Mouse (Mus musculus): ENCODE measurements around the gene Ugt8a. TPM values are rescaled to one million over a fixed set of nuclear protein-coding genes. Genes with fewer than 3 reads are reported as not detected.

Gene Ugt8a
- polyA plus RNA-seq, 1 experiment, result not detected

- Histone ChIP-seq H3K36me3 (ENCODE audit: control insufficient read depth, insufficient read depth, low read length) (no peaks in the 10 kb centered on the region), H3K4me1 (ENCODE audit: control insufficient read depth, insufficient read depth, insufficient read length) (no peaks in the 10 kb centered on the region), H3K4me3 (ENCODE audit: extremely low read depth, insufficient read depth, insufficient read length) (no peak overlapping the region), H3K27ac (ENCODE audit: insufficient read depth, low read length) (no peak overlapping the region), H3K27me3 (ENCODE audit: control insufficient read depth, insufficient read depth, low read length) (no peaks in the 10 kb centered on the region)
- TF ChIP-seq POLR2A (IDR thresholded peaks at IDR 0.05; ENCODE audit: low read depth, low read length), result no peak
- no peak for TF ChIP-seq CTCF (IDR thresholded peaks at IDR 0.05; ENCODE audit: extremely low read depth, insufficient read depth, insufficient read length, insufficient replicate concordance)
- DNase-seq (ENCODE audit: low read depth in 1 of 2, low spot score in 2 of 2), result no peak
Measured at GRCm38 (mm10) chr3:125883009-125883408, 55.4 kb downstream of the Ugt8a start.

GRCm38 (mm10) chr3:125881835-125882234 lies 56.6 kb downstream of the Ugt8a start:
- no peak overlapping the region for H3K4me3 ChIP-seq (ENCODE audit: extremely low read depth, insufficient read depth, insufficient read length)

GRCm38 (mm10) chr3:125874371-125874770 lies 64.0 kb downstream of the Ugt8a start:
- no peak for DNase-seq (ENCODE audit: low read depth in 1 of 2, low spot score in 2 of 2)
- no peak for TF ChIP-seq POLR2A (IDR thresholded peaks at IDR 0.05; ENCODE audit: low read depth, low read length)
- TF ChIP-seq CTCF (IDR thresholded peaks at IDR 0.05; ENCODE audit: extremely low read depth, insufficient read depth, insufficient read length, insufficient replicate concordance), result no peak
- Histone ChIP-seq H3K4me3 (ENCODE audit: extremely low read depth, insufficient read depth, insufficient read length) (no peak overlapping the region), H3K4me1 (ENCODE audit: control insufficient read depth, insufficient read depth, insufficient read length) (no peaks in the 10 kb centered on the region), H3K27me3 (ENCODE audit: control insufficient read depth, insufficient read depth, low read length) (no peaks in the 10 kb centered on the region), H3K27ac (ENCODE audit: insufficient read depth, low read length) (no peak overlapping the region), H3K36me3 (ENCODE audit: control insufficient read depth, insufficient read depth, low read length) (no peaks in the 10 kb centered on the region)
- WGBS, result 84% methylated on average over 4 of the region's 4 CpGs

More at GRCm38 (mm10) chr3:125881835-125882234, 56.6 kb downstream of the Ugt8a start:
- Histone ChIP-seq H3K27me3 (ENCODE audit: control insufficient read depth, insufficient read depth, low read length) (no peaks in the 10 kb centered on the region), H3K4me1 (ENCODE audit: control insufficient read depth, insufficient read depth, insufficient read length) (no peaks in the 10 kb centered on the region), H3K36me3 (ENCODE audit: control insufficient read depth, insufficient read depth, low read length) (no peaks in the 10 kb centered on the region), H3K27ac (ENCODE audit: insufficient read depth, low read length) (no peak overlapping the region)
- no peak for TF ChIP-seq POLR2A (IDR thresholded peaks at IDR 0.05; ENCODE audit: low read depth, low read length)
- TF ChIP-seq CTCF (IDR thresholded peaks at IDR 0.05; ENCODE audit: extremely low read depth, insufficient read depth, insufficient read length, insufficient replicate concordance), result no peak
- DNase-seq (ENCODE audit: low read depth in 1 of 2, low spot score in 2 of 2), result no peak

GRCm38 (mm10) chr3:125869873-125870272 lies 68.5 kb downstream of the Ugt8a start:
- 93% methylated on average over 4 of the region's 4 CpGs for WGBS
- Histone ChIP-seq H3K27me3 (ENCODE audit: control insufficient read depth, insufficient read depth, low read length) (no peaks in the 10 kb centered on the region), H3K36me3 (ENCODE audit: control insufficient read depth, insufficient read depth, low read length) (no peaks in the 10 kb centered on the region), H3K27ac (ENCODE audit: insufficient read depth, low read length) (no peak overlapping the region), H3K4me3 (ENCODE audit: extremely low read depth, insufficient read depth, insufficient read length) (no peak overlapping the region), H3K4me1 (ENCODE audit: control insufficient read depth, insufficient read depth, insufficient read length) (no peaks in the 10 kb centered on the region)
- TF ChIP-seq CTCF (IDR thresholded peaks at IDR 0.05; ENCODE audit: extremely low read depth, insufficient read depth, insufficient read length, insufficient replicate concordance) (no peak), POLR2A (IDR thresholded peaks at IDR 0.05; ENCODE audit: low read depth, low read length) (no peak)
- no peak for DNase-seq (ENCODE audit: low read depth in 1 of 2, low spot score in 2 of 2)

- no peak overlapping the region for H3K4me3 ChIP-seq (ENCODE audit: extremely low read depth, insufficient read depth, insufficient read length)
- H3K27ac ChIP-seq (ENCODE audit: insufficient read depth, low read length), result no peak overlapping the region
- H3K36me3 ChIP-seq (ENCODE audit: control insufficient read depth, insufficient read depth, low read length), result no peaks in the 10 kb centered on the region
- H3K27me3 ChIP-seq (ENCODE audit: control insufficient read depth, insufficient read depth, low read length), result no peaks in the 10 kb centered on the region
- no peaks in the 10 kb centered on the region for H3K4me1 ChIP-seq (ENCODE audit: control insufficient read depth, insufficient read depth, insufficient read length)
- TF ChIP-seq POLR2A (IDR thresholded peaks at IDR 0.05; ENCODE audit: low read depth, low read length) (no peak), CTCF (IDR thresholded peaks at IDR 0.05; ENCODE audit: extremely low read depth, insufficient read depth, insufficient read length, insufficient replicate concordance) (no peak)
- WGBS, result 70% methylated on average over 3 of the region's 3 CpGs
- no peak for DNase-seq (ENCODE audit: low read depth in 1 of 2, low spot score in 2 of 2)
Measured at GRCm38 (mm10) chr3:125861601-125862000, 76.8 kb downstream of the Ugt8a start.

GRCm38 (mm10) chr3:125849163-125849872 lies 89.1 kb downstream of the Ugt8a start:
- H3K36me3 ChIP-seq (ENCODE audit: control insufficient read depth, insufficient read depth, low read length), result no peaks in the 10 kb centered on the region
- H3K27ac ChIP-seq (ENCODE audit: insufficient read depth, low read length), result no peak overlapping the region
- TF ChIP-seq CTCF (IDR thresholded peaks at IDR 0.05; ENCODE audit: extremely low read depth, insufficient read depth, insufficient read length, insufficient replicate concordance) (no peak), POLR2A (IDR thresholded peaks at IDR 0.05; ENCODE audit: low read depth, low read length) (no peak)
- H3K4me1 ChIP-seq (ENCODE audit: control insufficient read depth, insufficient read depth, insufficient read length), result no peaks in the 10 kb centered on the region
- no peak overlapping the region for H3K4me3 ChIP-seq (ENCODE audit: extremely low read depth, insufficient read depth, insufficient read length)
- DNase-seq (ENCODE audit: low read depth in 1 of 2, low spot score in 2 of 2), result no peak
- no peaks in the 10 kb centered on the region for H3K27me3 ChIP-seq (ENCODE audit: control insufficient read depth, insufficient read depth, low read length)
- 25% methylated on average over 6 of the region's 6 CpGs for WGBS

GRCm38 (mm10) chr3:125828051-125828450 lies 110.4 kb downstream of the Ugt8a start:
- DNase-seq (ENCODE audit: low read depth in 1 of 2, low spot score in 2 of 2), result no peak
- Histone ChIP-seq H3K36me3 (ENCODE audit: control insufficient read depth, insufficient read depth, low read length) (no peaks in the 10 kb centered on the region), H3K4me1 (ENCODE audit: control insufficient read depth, insufficient read depth, insufficient read length) (no peaks in the 10 kb centered on the region), H3K4me3 (ENCODE audit: extremely low read depth, insufficient read depth, insufficient read length) (no peak overlapping the region), H3K27ac (ENCODE audit: insufficient read depth, low read length) (no peak overlapping the region), H3K27me3 (ENCODE audit: control insufficient read depth, insufficient read depth, low read length) (no peaks in the 10 kb centered on the region)
- WGBS, result 80% methylated on average over 4 of the region's 4 CpGs
- TF ChIP-seq POLR2A (IDR thresholded peaks at IDR 0.05; ENCODE audit: low read depth, low read length) (no peak), CTCF (IDR thresholded peaks at IDR 0.05; ENCODE audit: extremely low read depth, insufficient read depth, insufficient read length, insufficient replicate concordance) (no peak)
